Mouse (Mus musculus): ENCODE data around the gene Amh. TPM values are rescaled to one million over a fixed set of nuclear protein-coding genes. Genes with fewer than 3 reads are reported as not detected.

The Amh gene
- polyA plus RNA-seq, 2 experiments: 0.08 to 0.31 TPM

DNA sequence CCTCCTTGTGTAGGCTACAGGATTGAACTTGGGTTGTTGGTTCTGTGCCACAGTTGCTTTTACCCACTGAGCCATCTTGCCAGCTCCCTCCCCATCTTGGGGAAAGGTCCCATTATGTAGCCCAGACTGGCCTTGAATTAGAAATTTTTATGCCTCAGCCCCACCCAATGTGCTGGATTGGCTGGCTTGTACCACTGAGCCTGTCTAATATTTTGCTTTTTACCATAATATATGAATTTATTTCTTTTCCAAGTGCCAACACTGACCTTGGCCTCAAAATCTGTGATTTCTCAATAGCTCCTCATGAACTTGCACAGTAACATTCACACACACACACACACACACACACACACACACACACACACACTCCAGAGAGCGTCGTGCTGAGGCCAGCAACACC is 39.3 kb upstream of the Amh start:
- Histone ChIP-seq H3K9ac (replicated peaks) (no peak overlapping the region), H3K27me3 (ENCODE audit: control insufficient read depth, insufficient read depth, low read length) (no peaks in the 10 kb centered on the region), H3K36me3 (replicated peaks; ENCODE audit: control insufficient read depth, insufficient read depth, low read depth) (peaks cover 38% of the 10 kb centered on the region), H3K4me1 (replicated peaks; ENCODE audit: control insufficient read depth in 2 of 2, insufficient read depth in 2 of 2, low read length in 1 of 2) (peaks cover 0 to 10% of the 10 kb centered on the region in 2 experiments; a peak in 2 of 4 replicates), H3K4me2 (ENCODE audit: low read depth) (no peak overlapping the region), H3K27ac (no peak overlapping the region), H3K4me3 (ENCODE audit: insufficient read depth in 1 of 2, low read depth in 2 of 2, low read length in 2 of 2) (no peak overlapping the region), H3K9me3 (ENCODE audit: control insufficient read depth, low read length) (no peaks in the 10 kb centered on the region)
- ATAC-seq (ENCODE audit: insufficient read depth) (no peak), DNase-seq (ENCODE audit: low read depth in 3 of 3, low spot score in 3 of 3) (no peak)
- TF ChIP-seq CTCF (IDR thresholded peaks at IDR 0.05; ENCODE audit: low read depth): no peak
- TF ChIP-seq EP300 (IDR thresholded peaks at IDR 0.05; ENCODE audit: low read depth): no peak
- WGBS (ENCODE audit: insufficient replicate concordance): 85% methylated on average over 2 of the region's 2 CpGs

DNA sequence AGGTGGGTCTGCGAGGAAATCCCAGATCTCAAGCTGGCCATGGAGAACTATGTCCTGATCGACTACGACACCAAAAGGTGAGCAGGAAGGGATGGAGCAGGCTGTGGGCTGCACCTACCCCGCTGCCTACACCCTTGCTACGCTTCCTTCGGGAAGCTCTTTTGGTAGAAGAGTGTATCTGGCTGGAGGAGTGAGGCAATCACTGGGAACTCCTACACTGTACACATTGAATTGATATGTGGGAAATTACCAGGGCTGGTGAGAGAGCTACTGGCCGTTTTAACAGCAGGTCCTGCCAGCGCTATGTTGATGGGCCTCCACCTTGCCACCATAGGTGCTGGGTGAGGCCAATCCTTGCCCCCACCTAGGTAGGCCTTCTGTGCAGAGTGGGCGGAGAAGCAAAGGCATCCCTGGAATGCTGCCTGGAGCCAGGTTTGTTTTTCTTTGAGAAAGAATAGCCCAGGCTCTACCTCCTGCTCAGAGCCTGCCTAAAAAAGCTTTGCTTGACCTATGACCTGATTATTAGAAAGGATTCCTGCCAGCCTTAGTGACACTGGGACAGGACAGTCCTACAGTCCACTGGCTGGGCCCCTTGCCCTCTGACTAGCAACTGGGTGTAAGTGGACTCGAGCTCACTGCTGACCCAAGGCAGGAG is 38.8 kb upstream of the Amh start:
- ATAC-seq (ENCODE audit: insufficient read depth) (peak; percentile 6; the same call in 1 of the 2 replicates), DNase-seq (ENCODE audit: low read depth in 3 of 3, low spot score in 3 of 3) (no peak)
- Histone ChIP-seq H3K27me3 (ENCODE audit: control insufficient read depth, insufficient read depth, low read length) (no peaks in the 10 kb centered on the region), H3K4me2 (ENCODE audit: low read depth) (no peak overlapping the region), H3K9me3 (ENCODE audit: control insufficient read depth, low read length) (no peaks in the 10 kb centered on the region), H3K4me1 (replicated peaks; ENCODE audit: control insufficient read depth in 2 of 2, insufficient read depth in 2 of 2, low read length in 1 of 2) (peaks cover 0 to 7% of the 10 kb centered on the region in 2 experiments; a peak in 1 of 4 replicates), H3K36me3 (replicated peaks; ENCODE audit: control insufficient read depth, insufficient read depth, low read depth) (peaks cover 44% of the 10 kb centered on the region), H3K4me3 (ENCODE audit: insufficient read depth in 1 of 2, low read depth in 2 of 2, low read length in 2 of 2) (no peak overlapping the region), H3K9ac (replicated peaks) (no peak overlapping the region), H3K27ac (no peak overlapping the region)
- 80% methylated on average over 10 of the region's 10 CpGs for WGBS (ENCODE audit: insufficient replicate concordance)
- no peak for TF ChIP-seq EP300 (IDR thresholded peaks at IDR 0.05; ENCODE audit: low read depth)
- no peak for TF ChIP-seq CTCF (IDR thresholded peaks at IDR 0.05; ENCODE audit: low read depth)

DNA sequence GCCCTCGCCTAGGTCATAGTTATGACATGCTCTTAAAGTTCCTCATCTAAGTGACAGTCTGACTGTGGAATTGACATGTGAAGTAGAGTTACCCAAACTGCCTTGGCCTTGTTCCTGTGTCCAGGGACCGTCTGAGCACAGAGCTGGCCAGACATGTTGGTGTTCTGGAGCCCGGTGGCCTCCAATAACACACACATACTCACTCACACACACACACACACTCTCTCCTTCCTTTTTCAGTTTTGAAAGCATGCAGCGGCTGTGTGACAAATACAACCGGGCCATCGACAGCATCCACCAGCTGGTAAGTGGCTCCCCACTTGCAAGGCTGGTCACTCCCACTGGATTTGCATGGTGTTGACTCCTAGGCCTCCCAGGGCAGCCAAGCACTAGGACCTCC is 36.7 kb upstream of the Amh start:
- DNase-seq (ENCODE audit: low read depth in 3 of 3, low spot score in 3 of 3) (no peak), ATAC-seq (ENCODE audit: insufficient read depth) (no peak)
- Histone ChIP-seq H3K9me3 (ENCODE audit: control insufficient read depth, low read length) (no peaks in the 10 kb centered on the region), H3K4me2 (ENCODE audit: low read depth) (no peak overlapping the region), H3K4me3 (ENCODE audit: insufficient read depth in 1 of 2, low read depth in 2 of 2, low read length in 2 of 2) (no peak overlapping the region), H3K27me3 (ENCODE audit: control insufficient read depth, insufficient read depth, low read length) (no peaks in the 10 kb centered on the region), H3K4me1 (replicated peaks; ENCODE audit: control insufficient read depth in 2 of 2, insufficient read depth in 2 of 2, low read length in 1 of 2) (0 out of 4 replicates have a peak, but pooled peaks cover 0 to 2% of the 10 kb centered on the region in 2 experiments), H3K9ac (replicated peaks) (no peak overlapping the region), H3K36me3 (replicated peaks; ENCODE audit: control insufficient read depth, insufficient read depth, low read depth) (peaks cover 64% of the 10 kb centered on the region), H3K27ac (no peak overlapping the region)
- 81% methylated on average over 6 of the region's 6 CpGs for WGBS (ENCODE audit: insufficient replicate concordance)
- TF ChIP-seq EP300 (IDR thresholded peaks at IDR 0.05; ENCODE audit: low read depth): no peak

DNA sequence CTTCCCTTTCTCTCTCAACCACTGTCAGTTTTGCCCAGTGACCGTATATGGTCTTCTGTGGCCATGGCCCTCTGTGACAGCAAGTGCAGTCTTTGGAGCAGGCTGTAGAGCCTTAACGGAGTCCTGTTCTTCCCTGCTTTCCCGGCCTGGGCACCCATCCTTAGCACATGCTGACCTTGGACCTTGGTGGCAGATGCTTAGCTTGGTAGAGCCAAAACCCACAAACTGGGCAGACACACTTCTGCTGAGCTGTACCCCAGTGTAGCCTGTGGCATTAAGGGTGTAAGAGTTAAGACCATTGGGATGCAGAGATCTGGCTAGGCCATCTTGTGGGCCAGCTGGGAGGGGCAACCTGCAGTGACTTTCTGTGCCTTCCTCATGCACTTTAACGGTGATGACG is 31.2 kb upstream of the Amh start:
- Histone ChIP-seq H3K36me3 (replicated peaks; ENCODE audit: control insufficient read depth, insufficient read depth, low read depth) (peaks cover 70% of the 10 kb centered on the region), H3K4me1 (replicated peaks; ENCODE audit: control insufficient read depth in 2 of 2, insufficient read depth in 2 of 2, low read length in 1 of 2) (peaks cover 3 to 11% of the 10 kb centered on the region in 2 experiments; a peak in 3 of 4 replicates), H3K9me3 (ENCODE audit: control insufficient read depth, low read length) (no peaks in the 10 kb centered on the region), H3K9ac (replicated peaks) (no peak overlapping the region), H3K27me3 (ENCODE audit: control insufficient read depth, insufficient read depth, low read length) (no peaks in the 10 kb centered on the region), H3K4me2 (ENCODE audit: low read depth) (no peak overlapping the region), H3K4me3 (ENCODE audit: insufficient read depth in 1 of 2, low read depth in 2 of 2, low read length in 2 of 2) (no peak overlapping the region), H3K27ac (no peak overlapping the region)
- WGBS (ENCODE audit: insufficient replicate concordance): 79% methylated on average over 5 of the region's 5 CpGs
- no peak for DNase-seq (ENCODE audit: low read depth in 3 of 3, low spot score in 3 of 3)
- no peak for TF ChIP-seq CTCF (IDR thresholded peaks at IDR 0.05; ENCODE audit: low read depth)
- no peak for TF ChIP-seq EP300 (IDR thresholded peaks at IDR 0.05; ENCODE audit: low read depth)
- no peak for ATAC-seq (ENCODE audit: insufficient read depth)

DNA sequence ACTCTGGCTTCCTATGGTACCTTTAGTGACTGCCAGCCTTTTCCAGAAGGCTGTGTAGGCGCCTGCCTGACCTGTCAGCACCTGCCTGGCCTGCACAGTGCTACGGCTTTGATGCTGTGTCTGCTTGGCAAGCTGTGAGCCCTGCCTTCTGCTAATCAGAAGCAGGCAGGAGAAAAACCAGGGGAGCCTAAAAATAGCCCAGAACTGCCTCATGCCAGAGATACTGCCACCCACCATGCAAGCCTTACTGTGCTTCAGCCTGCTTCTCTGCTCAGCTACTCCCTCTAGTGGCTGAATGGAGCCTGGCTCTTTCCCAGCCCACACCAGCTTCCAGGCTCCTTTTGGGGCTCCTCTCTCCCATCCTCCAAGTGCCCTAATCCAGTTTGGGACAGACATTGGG is 30.5 kb upstream of the Amh start:
- Histone ChIP-seq H3K9ac (replicated peaks) (no peak overlapping the region), H3K27ac (no peak overlapping the region), H3K4me1 (replicated peaks; ENCODE audit: control insufficient read depth in 2 of 2, insufficient read depth in 2 of 2, low read length in 1 of 2) (peaks cover 3 to 11% of the 10 kb centered on the region in 2 experiments; a peak in 3 of 4 replicates), H3K27me3 (ENCODE audit: control insufficient read depth, insufficient read depth, low read length) (no peaks in the 10 kb centered on the region), H3K4me2 (ENCODE audit: low read depth) (no peak overlapping the region), H3K36me3 (replicated peaks; ENCODE audit: control insufficient read depth, insufficient read depth, low read depth) (peaks cover 74% of the 10 kb centered on the region), H3K9me3 (ENCODE audit: control insufficient read depth, low read length) (no peaks in the 10 kb centered on the region), H3K4me3 (ENCODE audit: insufficient read depth in 1 of 2, low read depth in 2 of 2, low read length in 2 of 2) (no peak overlapping the region)
- ATAC-seq (ENCODE audit: insufficient read depth) (peak; percentile 83), DNase-seq (ENCODE audit: low read depth in 3 of 3, low spot score in 3 of 3) (peak; percentile 51 to 59 (median 58))
- peak; percentile 98 for TF ChIP-seq CTCF (IDR thresholded peaks at IDR 0.05; ENCODE audit: low read depth)
- TF ChIP-seq EP300 (IDR thresholded peaks at IDR 0.05; ENCODE audit: low read depth): peak; percentile 36; the same call in 1 of the 2 replicates
- WGBS (ENCODE audit: insufficient replicate concordance): 28% methylated on average over 2 of the region's 2 CpGs
